Mouse (Mus musculus): ENCODE data around the gene Stum.

Stum gene

GRCm38 (mm10) chr1:180383884-180384283, 99.4 kb downstream of the Stum start:
- no peak for DNase-seq

Measured in liver (tissue).